Mouse (Mus musculus) lung, postnatal 14 days (tissue): ENCODE measurements around the gene 4930544D05Rik.

ENCODE experiments used
- DNase-seq: peaks from one replicate; pipeline ENCODE4 v3.0.0; 2021

Gene 4930544D05Rik

GRCm38 (mm10) chr11:70657573-70657972, 41.9 kb downstream of the 4930544D05Rik start:
- DNase-seq, result no peak

DNA sequence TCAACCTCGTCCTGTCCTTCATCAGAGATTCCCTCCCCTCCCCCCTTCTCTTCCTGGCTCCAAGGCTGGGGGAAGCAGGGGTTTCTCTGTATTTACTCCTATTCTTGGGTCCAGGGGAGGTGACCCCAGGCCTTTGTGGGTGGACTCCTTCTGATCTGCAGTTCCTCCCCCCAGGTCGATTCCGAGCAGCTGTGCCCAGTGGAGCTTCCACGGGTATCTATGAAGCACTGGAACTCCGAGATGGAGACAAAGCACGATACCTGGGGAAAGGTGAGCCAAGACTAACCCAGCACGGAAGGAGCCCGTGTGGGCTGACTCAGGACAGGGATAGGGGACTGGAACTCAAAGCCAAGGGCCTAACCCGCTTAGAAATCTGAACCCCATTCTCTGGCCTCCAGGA, 42.3 kb downstream of the 4930544D05Rik start:
- DNase-seq, result no peak

GRCm38 (mm10) chr11:70658521-70658920, 42.9 kb downstream of the 4930544D05Rik start:
- DNase-seq, result no peak

DNA sequence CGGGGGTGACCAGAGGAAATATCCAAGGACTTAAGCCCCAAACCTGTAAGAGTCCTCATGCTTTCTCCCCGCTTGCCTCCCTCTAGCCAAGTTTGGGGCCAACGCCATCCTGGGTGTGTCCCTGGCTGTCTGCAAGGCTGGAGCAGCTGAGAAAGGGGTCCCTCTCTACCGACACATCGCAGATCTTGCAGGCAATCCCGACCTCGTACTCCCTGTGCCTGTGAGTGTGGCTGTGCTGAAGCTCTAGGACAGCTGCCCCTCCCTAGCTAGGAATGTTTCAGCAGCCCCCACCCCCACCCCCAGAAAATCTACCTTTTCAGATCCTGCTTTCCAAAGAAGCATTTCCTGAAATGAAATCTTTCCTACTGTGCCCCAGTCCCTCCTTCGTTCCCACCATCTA, 43.3 kb downstream of the 4930544D05Rik start:
- DNase-seq, result no peak

DNA sequence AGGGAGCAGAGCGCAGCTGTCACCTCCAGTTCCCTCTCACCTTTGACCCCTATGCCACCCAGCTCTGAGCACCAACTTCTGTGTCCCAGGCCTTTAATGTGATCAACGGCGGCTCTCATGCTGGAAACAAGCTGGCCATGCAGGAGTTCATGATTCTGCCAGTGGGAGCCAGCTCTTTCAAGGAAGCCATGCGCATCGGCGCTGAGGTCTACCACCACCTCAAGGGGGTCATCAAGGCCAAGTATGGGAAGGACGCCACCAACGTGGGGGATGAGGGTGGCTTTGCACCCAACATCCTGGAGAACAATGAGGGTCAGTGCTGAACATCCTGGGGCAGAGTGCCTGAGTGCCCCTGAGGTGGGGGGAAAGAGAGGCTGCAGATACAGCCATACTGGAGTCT, 44.9 kb downstream of the 4930544D05Rik start:
- DNase-seq, result no peak

GRCm38 (mm10) chr11:70663101-70663500, 47.5 kb downstream of the 4930544D05Rik start:
- no peak for DNase-seq

- DNase-seq, result no peak
Measured at GRCm38 (mm10) chr11:70663957-70664356, 48.3 kb downstream of the 4930544D05Rik start.

GRCm38 (mm10) chr11:70664741-70665140, 49.1 kb downstream of the 4930544D05Rik start:
- DNase-seq, result no peak
